Mouse (Mus musculus): Measurements from ENCODE around the gene Snu13.

GRCm38 (mm10) chr15:82086131-82086530, 38.7 kb upstream of the Snu13 start:
- TF ChIP-seq CTCF (IDR thresholded peaks at IDR 0.05; ENCODE audit: insufficient read depth, low read depth, low read length) (peak; percentile 33; the same call in 1 of the 2 replicates), POLR2A (IDR thresholded peaks at IDR 0.05; ENCODE audit: insufficient read depth, low read depth, low read length) (no peak)
